Mouse (Mus musculus) R1 (cell line): ENCODE measurements around the gene Tmem109.

Experiments used
- DNase-seq: peaks from one replicate; pipeline ENCODE4 v3.0.0-alpha.2; 2018; ENCODE audit warnings: low read depth, low spot score

The Tmem109 gene

DNA sequence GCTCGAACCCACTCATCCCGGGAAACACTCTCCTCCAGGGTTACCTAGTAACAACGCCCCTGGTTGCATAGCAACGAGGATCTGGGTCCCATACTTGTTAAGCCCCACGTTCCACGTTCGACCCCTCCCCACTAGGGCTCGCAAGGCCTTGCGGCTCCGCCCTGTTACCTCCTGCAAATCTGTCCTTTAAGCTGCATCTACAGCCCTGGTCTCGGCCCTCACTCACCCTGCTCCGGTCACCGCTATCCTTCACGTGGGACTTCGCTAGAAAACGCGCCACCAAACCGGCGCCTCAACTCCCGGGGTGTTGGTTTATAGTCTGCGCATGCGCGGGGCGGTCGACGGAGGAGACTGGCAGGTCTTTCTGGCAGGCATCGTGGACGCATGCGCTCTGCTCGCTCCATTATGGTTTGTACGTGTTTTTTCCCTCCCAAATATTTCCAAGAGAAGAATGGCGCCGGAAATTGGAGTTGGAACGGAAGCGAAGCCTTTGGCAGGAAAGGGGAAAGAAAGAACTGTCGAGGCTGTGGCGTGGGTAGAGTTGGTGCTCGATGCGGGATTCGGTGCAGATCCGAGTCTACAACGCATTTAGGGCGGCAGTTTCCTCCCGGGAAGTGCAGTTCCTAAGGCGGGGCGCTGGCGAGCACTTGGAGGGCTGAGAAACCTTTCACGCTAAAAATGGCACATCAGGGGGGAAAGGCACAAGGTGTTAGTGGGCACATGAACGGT is at the start of gene Tmem109:
TSS of gene Tmem109 (minus strand) at position 576 of the 729 bp plus-strand sequence.
- DNase-seq = peak; percentile 97

DNA sequence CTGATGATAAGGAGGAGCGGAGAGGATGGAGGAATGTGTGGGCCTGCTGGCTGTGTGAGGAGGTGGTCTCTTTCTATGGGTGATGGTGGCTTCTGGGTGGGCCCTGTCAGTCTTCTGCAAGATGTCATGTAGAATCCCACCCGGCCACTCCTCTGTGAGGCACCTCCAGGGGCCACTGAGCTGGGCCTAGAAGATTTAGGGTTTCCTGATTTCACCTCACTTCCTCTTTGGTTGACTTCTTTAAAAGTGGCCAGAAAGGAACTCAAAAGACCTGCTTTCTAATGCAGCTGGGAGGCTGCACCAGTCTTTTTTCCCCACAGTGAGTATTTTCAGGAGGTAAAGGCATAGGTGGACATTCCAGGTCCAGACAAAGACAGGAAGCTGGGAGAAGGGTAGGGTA is 48.8 kb upstream of the Tmem109 start:
- no peak for DNase-seq

DNA sequence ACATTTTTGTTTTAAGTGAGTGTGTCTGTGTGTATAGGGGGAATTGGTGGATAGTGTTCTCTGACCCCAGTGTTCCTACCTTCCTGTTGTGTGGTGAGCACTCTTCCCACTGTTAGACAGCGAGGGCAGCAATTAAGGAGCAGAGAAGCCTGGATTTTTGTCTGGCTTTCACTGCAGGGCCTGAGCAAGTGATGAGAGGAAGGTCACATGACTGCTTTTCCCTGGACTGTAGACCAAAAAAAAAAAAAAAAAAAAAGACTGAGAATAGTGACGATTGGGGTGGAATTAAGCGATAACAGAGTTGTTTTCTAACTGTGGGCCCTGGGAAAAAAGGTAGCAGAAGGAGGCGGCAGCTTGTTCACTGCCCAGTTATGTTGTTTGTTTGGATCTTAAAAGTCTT is 44.9 kb upstream of the Tmem109 start:
- DNase-seq = no peak

DNA sequence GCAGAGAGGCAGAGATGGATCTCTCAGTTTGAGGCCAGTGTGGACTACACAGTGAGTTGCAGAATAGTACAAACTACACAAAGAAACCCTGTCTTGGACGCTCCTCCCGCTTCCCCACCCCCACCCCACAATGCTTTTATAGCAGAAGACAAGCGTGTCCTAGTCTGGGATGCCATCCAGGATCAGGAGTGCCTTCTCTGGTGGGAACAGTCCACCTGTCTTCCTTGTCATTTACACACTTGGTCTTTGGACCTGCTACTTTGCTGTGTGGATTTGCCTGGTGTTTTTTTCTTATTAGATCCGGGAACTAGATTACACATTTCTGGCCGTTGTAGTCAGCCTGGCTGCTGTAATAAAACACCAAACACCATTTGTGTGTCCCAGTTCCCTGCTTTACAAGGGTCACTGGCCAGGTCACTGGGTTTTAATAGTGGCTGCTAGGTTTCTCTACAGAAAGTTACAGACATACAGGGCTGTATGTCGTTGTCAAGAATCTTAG is 44.4 kb upstream of the Tmem109 start:
- DNase-seq = no peak

DNA sequence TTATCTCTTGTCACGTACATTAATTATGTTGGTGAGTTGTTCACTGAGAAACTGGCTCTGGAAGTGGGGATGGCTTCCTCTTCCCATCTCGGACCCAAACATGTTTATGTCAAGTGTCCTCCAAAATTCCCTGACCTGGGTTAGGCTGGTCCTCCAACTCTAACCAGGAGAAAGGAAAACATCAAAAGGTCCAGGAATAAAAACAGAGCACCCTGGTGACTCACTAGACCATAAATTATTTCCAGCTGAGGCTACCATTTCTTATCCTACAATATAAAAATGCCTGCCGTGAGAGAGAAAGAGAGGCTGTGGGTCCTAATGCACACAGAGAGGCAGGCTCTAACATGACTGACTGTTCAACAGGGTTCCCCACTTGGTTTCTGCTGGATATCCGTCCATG is 42.4 kb upstream of the Tmem109 start:
- DNase-seq = no peak

DNA sequence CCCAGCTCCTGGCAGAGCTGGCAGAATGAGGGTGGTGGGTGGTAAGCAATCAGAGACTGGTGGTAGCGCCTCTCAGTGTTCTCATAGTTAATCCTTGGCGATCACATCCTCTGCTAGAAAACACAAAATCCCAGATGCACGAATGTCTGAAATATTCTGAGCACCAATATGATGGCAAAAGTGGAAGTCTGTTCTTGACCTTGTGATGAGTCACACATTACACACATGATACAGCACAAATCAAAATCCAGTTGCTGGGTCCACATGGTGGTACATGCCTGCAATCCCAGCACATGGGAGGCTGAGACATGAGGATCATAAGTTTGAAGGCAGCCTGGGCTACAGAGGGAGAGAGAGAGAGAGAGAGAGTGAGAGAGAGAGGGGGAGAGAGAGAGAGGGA is 39.3 kb upstream of the Tmem109 start:
- no peak for DNase-seq

DNA sequence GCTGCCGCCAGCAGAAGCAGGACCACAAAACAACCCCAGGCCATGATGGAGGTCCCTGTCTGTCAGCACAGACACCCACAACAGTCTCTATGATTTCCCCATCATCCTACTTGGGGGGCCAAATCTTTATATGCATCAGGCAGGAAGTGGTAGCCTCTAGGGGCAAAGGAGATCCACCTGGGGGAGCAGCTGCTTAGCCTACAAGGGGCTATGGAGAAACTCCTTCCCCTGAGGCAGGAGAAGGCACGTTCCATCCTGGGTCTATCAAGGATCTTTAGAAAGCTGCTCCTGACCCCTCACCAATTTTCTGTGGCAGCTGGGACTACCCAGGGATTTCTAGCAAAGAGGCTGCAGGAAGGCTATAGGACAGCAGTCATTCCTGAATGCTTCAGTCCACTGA is 38.7 kb upstream of the Tmem109 start, which contains the start of gene Zp1:
TSS of gene Zp1 (minus strand) at position 101 of the 400 bp plus-strand sequence.
- no peak for DNase-seq

DNA sequence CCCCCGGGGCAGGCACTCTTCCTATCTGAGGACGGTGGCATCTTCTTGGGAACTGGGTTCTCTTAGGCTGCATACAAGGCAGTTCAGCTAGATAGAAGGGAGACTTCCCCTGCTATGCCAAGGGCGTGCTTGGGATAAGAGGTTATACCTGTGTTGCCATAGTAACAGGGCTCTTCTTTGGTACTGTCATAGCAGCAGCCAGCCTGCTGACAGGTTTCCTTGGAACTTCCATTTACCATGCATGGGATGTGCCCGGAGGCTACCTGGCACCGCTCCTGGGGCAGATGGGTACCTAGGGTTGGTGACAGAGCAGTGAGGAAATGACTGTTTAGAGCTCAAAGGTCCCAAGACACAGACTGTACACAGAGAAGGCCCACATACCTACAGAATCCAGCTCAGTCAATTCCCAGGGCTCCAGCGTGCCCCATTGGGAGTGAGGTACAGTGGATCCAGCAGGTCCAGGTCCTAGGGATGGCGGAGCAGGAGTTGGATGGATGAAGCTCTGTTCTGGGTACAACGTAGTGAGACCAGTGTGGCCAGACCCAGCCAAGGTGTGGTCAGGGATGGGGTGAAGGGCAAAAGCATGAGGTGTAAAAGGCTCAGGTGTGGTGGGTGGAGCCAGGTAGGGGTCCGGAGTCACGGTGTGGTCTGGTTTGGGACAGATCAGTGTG is 36.7 kb upstream of the Tmem109 start:
- no peak for DNase-seq

DNA sequence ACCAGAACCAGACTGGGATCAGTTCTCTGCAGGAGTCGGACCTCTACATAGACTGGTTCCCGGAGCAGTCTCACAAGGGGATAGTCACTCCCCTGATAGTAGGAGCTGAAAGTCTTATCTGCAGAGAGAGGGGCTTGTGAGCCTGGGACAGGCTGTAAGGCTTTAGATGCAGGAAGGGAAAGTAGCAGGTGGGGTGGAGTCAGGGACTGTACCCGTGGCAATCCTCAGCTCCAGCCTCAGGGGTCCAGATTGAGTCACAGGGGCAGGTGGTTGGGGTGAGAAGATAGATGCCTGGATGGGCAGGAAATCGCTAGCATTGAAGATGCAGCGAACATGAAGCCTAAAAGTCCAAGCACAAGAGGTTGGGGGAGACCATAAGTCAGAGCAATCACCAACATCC is 34.7 kb upstream of the Tmem109 start:
- DNase-seq = no peak

DNA sequence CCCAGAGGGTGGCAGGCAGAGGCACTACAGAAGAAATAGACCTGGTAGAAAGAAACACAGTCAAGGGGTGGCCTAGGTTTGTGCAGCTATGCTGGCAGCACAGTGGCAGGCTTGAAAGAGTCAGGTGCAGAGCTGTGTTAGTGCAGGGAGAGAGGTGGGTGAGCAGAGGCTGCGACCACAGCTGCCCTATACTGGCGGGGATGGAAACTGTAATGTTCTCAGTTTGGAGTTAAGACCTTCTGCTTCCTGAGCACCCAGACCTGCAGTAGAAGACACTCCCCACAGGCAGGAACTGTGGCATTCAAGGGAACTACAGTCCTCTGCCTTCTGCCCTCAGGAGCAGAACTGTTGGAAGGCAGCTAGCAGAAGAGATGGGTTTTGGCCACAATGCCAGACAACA is 33.1 kb upstream of the Tmem109 start:
- DNase-seq = no peak

DNA sequence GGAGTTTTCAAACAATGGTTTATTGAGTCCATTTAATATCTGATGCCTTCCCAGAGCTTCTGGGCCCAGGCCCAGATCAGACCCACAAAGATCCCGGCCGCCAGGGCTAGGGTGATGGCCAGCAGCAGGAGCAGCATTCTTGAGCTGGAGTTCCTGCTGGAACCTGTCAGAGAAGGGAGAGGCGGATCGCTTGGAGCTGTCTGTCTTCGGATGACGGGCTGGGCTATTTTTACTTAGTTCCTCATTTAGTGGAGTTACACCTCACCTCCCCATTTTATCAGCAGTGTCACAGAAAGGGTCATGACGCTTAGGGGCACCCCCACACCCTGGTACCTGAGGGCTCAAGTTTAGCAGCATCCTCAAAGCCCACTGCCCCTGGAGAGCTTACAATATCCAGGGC is 32.5 kb upstream of the Tmem109 start:
- DNase-seq = no peak

DNA sequence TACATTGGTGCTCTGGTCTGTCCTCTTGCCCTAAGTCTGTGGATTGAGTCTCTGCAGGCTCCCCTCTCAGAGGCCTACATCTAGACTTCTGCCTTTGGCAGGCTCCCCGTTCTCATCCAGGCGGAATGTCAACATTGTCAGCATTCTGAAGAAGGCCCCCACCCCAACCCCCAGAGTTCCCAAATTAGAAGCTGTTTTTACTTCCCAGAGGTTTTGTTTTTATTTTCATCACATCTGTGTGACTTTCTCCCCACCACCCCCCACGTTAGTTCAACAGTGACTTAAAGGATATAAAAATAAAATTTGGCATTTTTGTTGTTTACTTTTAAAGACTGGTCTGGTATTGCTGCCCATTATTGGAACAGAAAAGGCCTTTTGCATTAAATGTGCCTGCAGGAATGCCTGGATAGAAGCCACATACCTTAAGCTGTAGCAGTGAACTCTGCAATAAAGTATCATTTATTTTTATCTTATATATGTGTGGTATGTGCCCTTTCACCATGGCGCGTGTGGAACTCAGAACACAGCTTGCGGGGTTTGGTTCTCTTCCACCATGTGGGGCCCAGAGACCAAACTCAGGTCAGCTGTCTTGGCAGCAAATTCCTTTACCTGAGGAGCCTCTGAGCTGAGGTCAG is 27.4 kb upstream of the Tmem109 start:
- DNase-seq = no peak

DNA sequence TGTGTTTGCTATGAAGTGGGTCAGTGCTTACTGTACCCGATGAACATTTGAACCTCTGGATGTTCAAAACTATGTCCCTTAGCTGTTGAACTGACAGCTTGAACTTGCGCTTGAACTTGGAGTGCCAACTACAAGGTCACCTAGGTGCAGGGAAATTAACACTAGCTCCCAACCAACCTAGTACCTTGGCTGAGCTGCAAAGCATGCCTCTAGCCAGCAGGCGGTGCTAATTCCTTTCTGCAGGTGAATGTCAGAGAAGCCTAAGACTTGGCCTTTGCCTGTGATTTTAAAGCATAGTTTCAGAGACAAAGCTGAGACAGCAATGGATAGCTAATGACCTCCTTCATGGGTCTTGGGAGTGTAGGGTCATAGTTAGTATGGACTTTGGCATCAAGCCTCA is 26.1 kb upstream of the Tmem109 start:
- DNase-seq = peak; percentile 57

DNA sequence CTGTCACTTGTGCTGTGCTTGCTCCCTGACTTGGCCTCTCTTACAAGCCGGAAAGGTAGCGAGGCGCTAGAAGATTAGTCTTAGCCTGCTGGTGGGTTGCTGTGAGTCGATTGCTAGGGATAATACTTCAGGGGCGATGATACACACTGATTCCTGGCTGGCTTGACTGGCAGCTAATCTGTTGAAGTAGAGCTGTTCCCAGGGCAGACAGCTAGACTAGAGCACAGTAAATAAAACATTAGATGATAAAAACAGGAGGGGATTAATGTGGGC is 23.9 kb upstream of the Tmem109 start:
- DNase-seq = no peak

DNA sequence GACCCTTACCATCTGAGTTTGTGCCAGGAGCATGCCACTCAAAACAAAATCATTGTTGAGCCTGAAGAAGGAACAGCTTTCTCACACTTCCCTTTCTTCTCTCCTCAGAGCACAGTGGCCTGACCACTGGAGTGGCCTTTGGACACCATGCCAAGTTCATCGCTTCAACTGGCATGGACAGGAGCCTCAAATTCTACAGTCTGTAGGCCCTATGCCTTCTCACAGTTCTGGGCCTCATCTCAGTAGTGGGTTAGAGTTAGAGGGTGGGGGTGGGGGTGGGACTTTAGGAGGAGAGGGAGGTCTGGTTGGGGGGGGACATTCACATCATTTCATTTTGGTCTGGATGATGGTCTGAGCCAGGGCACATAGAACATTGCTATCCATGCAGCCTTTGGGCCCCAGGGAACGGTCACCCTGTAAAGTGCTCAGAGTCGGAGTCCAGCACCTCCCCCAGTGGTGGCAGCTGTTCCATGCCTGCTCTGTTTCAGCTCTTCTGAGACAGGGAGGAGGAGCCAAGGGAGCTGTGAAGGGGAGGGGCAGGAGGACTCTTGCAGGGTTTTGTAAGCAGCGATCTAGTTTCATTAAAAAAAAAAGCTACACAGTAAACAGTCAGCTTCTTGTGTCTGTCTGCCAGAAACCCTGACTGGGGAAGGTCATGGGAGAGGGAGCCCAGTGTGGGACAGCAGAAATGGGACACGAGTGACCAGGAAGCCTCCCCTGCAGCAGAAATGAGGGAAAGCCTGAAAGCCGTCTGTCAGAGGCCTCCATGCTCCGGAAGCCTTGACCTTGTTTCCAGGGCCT is 23.3 kb upstream of the Tmem109 start:
- DNase-seq = peak; percentile 62

DNA sequence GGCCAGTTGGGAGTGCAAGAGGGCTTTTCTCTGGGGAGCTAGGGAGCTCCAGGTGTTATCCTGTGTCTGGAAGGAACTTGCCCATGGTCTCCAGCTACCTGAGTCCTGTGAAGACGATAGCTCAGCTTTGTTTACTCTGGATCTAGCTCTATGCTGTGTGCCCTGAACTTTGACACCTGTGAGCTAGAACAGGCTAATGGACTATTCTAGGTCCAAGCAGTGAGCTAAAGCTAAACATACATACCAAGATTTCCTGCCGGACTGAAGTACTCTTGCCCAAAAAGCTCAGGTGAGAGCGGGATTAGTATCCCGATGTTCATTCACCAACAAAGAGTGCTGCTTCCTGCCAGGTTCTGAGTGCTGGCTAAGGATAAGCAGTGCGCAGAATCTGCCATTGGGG is 22.7 kb upstream of the Tmem109 start:
- DNase-seq = no peak

DNA sequence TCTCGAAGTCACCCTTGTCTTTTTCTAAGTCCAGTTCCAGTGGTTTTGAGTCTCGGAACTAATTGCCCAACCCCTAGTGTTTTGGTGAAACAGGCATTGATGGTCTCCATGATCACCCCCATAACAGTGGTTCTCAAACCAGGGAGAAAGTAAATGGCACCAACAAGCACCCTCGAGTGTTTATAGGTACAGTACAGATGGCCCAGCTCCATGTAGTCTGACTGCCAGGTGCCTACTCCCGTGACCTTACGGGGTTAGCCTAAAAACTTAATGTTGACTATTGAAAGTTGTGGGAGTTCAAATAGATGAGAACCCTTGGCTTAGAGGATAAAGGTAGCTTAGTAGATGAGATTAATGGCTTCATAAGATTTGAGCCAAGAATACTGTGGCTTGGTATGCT is 19.2 kb upstream of the Tmem109 start:
- DNase-seq = no peak

DNA sequence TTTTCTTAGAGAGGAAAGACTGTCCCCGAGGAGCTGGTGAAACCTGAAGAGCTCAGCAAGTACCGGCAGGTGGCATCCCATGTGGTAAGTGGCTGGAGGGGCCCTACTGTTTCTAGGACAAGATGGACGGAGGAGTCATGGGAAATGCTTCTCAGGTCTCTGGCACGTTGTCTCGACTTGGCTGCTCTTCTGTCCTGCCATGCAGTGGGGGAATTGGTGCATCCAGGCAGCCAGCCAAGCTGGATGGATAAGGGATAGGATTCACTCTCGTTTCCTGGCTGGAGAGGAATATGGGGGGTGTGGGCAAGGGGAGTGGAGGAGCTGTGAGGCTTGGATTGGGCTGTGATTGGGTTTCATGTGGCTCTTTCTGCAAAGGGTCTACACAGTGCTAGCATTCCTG is 18.5 kb upstream of the Tmem109 start:
- DNase-seq = no peak

DNA sequence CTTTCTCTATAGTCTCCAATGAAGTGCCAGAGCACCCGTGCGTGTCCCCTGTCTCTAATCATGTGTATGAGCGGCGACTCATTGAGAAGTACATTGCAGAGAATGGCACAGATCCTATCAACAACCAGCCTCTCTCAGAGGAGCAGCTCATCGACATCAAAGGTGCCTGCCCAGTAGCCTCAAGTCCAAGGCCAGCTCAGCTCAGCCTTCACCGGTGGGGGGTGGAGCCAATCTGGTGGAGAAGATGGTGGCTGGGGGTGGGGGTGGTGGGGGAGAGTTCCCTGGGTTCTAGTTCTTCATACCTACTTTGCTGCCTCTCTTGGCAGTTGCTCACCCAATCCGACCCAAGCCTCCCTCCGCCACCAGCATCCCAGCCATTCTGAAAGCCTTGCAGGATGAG is 15.7 kb upstream of the Tmem109 start:
- no peak for DNase-seq

DNA sequence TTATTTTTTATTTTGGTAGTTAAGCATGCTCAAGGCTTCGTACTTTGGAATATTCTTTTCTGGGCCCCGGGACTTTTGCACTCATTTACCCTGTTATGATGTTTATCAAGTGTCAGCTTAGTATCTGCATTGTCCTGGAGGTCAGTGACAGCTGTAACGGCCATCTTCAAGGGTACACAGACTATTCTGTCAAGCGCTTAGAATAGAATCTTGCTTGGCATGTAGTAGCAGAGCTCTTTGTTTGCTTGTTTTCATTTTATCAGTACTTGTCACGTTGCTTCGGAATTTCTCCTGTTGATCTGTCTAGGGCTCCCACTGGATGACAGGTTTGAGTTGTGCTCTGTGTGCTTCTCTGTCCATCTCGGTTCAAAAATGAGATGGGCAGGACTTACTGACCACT is 15.0 kb upstream of the Tmem109 start:
- DNase-seq = no peak

DNA sequence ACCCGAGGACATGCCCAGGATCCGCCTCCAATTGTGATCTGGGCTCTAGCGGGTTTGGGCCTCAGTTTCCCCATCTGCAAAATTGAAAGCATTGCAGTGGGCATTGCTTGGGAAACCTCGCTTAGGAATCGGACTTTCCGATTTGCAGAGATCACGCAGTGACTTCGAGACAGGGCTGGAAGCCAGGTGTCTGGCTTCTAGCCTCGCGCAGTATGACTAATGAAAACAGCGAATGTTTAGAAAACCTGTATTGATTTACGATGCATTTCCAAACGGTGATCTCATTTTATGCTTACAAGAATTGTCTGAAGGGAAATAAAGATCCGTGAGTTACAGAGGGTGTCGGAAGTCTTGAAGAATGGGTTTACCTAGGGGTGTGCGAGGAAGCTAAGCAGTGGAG is 13.9 kb upstream of the Tmem109 start:
- DNase-seq = no peak

DNA sequence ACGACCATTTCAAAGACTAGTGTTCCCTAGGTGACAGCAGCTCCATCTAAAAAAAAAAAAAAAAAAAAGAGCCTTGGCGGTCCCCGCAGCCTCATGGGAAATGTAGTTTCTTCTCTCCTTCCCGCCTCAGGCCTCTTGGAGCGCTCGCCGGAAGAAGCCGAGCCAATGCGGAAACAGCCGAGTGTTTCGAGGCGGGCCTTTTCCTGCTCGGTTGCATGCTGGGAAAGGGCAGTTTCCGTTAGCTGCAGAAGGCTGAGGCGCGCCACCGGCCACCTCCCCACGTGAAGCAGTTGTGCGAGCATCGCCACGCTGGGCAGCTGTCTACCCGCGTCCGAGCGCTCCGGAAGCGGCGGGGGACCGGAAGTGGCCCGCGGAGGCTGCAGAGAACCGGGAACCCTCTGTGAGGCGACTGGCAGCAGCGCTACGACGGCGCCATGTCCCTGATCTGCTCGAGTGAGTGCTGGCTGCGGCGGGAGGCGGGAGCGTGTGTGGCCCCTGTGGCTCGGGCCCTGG is 13.3 kb upstream of the Tmem109 start, which contains the start of gene Prpf19:
TSS of gene Prpf19 (plus strand) at position 216 of the 513 bp plus-strand sequence.
- DNase-seq = peak; percentile 98
